Mouse (Mus musculus) CD4-positive helper T cell, adult 2 months (primary cell): Measurements from ENCODE around the gene Prl6a1.

Experiments
- DNase-seq: peaks from one replicate; pipeline ENCODE4 v3.0.0-alpha.2; 2012; ENCODE audit warnings: low read depth, missing footprints, low spot score

The Prl6a1 gene

GRCm38 (mm10) chr13:27312334-27313225 lies at the start of gene Prl6a1:
Gene Prl6a1 (plus strand): TSS chr13:27312627.
- no peak for DNase-seq

- no peak for DNase-seq
These were observed 22.6 kb downstream of the Prl6a1 start for GRCm38 (mm10) chr13:27334989-27335388.

GRCm38 (mm10) chr13:27342733-27343275 lies 30.4 kb downstream of the Prl6a1 start:
- DNase-seq: no peak

- DNase-seq: no peak
These were observed 32.9 kb downstream of the Prl6a1 start, which contains the start of gene Prl8a2 for GRCm38 (mm10) chr13:27345373-27345772. Gene Prl8a2 (plus strand): TSS chr13:27345673.
